Mouse (Mus musculus) kidney, postnatal 4 days (tissue): ENCODE results near the gene Cga.

Experiments used
- DNase-seq, 2 experiments: peaks; one replicate each; pipeline ENCODE4 v3.0.0; 2021; ENCODE audit warnings: mixed read lengths in 2 of 2

Cga gene

DNA sequence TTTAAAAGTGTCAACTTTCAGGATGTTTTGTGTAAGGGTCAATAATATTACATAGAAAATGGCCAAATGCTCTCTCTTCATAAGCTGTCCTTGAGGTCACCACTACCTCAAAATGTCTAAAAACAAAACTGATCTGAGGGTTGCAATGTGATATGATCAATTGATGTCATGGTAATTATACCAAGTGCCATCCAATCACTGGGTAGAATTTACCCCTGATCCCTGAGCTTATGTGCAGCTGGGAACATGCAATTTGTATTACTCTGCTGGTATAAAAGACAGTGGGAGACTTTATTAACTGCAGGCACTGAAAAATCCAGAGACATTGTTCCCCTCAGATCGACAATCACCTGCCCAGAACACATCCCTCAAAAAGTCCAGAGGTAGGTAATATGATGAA, at the start of gene Cga:
TSS of gene Cga (plus strand) at position 301 of the 400 bp plus-strand sequence.
- no peak for DNase-seq

DNA sequence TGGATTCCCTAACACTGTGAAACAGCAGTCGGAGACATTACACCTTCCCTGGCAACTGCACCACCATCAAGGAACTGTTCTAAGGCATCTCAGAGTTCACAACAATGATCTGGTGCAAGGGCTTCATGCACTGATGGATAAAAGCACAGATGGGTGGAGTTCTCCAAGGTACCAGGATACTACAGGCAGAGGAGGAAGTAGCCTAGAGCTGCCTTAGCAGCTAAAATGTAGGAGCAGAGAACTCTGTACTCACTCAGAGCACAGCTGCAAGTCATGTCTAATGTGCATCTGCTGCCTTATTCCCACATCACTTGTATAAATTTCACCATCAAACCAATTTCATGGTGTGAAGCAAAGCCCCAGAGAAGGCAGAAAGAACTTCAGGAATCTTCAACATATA, 49.7 kb upstream of the Cga start:
- DNase-seq, result no peak

DNA sequence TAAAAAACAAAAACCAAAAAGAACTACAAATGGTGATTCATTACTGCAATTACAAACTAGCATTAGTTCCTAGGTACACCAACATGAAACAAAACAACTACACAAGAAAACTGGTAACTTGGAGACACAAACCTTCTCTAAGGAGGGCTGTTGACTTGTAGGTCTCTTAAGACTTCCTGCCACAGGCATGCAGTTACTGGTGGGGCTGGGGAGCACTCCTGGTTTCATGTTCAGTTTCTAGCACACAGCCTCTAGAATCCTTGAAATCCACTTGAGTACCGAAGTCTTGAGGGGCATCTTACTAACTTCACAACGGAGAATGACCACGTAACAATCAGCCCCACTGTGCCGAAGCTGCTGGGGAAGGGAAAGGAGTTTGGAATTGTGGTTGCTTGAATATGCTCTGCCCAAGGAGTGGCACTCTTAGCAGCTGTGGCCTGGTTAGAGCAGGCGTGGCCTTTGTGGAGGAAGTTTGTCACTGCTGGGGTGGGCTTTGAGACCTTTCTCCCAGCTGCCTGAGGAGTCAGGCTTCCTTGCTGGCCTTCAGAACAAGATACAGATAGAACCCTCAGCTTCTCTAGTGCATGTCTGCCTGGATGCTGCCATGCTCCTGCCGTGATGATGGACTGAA, 45.8 kb upstream of the Cga start:
- DNase-seq, result no peak

DNA sequence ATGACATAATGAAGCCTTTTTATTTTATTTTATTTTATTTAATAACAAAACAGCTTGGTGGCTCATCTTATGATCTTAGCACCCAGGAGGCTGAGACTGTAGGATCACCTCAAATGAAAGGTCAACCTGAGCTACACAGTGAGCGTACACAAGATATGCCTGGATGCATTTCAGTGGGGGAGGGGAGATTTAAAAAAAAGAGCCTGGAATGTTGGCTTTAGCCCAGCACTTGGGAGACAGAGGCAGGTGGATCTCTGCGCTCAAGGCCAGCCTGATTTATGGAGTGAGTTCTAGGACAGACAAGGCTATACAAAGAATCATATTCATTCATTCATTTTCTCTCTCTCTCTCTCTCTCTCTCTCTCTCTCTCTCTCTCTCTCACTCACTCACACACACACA, 43.4 kb upstream of the Cga start:
- DNase-seq, result no peak

DNA sequence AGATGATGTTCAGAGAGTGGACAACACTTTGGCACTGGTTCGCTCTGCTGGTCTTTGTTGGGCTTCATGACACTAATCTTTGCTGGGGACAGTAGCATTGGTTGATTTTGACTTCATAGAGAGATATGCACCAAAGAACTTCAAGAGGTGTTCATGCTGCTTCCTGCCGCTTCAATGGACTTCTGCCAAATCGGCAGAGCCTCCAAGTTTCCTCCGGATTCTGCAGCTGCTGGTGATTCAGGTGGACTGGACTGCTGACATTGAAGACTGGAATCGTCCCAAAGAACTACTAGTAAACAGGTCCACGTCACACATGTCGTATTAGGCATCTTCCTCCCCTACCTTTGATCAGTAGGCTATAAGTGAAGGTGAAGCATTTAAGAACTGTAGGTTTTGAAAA, 41.5 kb upstream of the Cga start:
- peak in 1 of 2 experiments; percentile 21 for DNase-seq

DNA sequence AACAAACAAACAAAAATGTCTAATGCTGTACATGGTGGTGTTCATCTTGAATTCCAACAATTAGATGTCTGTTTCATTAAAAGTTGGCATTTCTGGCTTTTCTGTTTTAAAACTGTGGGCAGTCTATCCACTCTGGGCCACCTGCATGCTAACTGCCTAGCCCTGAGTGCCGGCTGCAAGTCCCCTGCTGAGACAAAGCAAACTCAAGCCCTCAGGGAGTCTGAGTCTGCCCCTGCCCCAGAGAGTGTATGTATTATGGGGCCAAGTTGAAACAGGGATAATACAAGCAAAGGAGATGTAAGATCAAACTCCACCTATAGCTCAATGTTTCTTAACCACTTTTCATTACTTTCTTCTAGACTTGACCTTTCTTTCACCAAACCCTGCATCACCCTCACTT, 37.6 kb upstream of the Cga start:
- no peak for DNase-seq

DNA sequence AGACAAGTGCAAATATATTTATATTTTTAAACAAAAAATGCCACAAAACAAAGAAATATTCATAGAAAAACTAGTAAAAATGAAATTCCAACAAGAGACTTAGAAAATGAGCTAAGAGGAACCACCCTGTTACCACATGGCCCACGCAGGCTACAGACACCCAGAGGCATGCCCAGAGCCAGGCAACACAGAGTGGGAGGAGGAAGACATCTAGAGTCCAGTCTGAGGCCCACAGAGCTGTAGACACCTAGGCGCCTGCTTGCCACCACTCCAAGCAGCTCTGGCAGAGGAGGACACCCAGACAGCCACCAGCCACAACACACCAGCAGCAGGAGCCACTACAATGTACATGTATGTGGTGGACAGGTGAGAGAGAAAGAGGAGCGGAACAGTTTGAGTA, 34.7 kb upstream of the Cga start:
- DNase-seq, result no peak

DNA sequence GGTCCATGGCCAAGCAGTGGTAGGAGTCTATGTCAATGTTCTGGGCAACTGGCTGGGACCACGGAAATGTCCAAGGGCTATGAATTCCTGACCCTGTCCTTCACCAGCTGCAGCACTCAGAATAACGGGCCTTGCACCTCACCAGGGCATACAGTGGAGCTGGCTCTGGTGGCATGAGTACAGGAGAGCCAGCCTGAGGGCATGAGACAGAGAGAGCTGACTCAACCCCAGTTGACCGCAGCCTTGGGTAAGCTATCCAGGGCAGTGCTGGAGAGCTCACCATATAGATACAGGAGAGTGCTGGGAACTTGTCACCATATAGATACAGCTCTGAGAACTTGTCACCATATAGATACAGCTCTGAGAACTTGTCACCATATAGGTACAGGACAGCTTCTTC, 34.2 kb upstream of the Cga start:
- DNase-seq, result no peak

DNA sequence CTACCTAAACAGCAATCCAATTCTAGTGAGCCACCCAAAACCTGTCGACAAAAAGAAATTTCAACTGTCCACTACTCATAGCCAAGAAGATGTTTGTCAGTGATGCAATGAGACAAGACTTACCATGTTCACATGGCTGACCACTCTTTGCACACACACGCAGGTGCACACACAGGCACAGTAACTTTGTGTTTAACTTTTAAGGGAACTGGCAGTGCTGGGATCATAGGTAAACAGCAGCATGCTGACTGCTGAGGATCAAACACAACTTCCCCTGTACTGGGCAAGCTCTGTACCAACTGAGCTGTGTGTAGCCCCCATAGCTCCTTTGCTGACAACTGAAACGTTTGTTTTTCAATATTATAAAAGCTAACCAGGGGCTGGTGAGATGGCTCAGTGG, 32.1 kb upstream of the Cga start:
- no peak for DNase-seq

DNA sequence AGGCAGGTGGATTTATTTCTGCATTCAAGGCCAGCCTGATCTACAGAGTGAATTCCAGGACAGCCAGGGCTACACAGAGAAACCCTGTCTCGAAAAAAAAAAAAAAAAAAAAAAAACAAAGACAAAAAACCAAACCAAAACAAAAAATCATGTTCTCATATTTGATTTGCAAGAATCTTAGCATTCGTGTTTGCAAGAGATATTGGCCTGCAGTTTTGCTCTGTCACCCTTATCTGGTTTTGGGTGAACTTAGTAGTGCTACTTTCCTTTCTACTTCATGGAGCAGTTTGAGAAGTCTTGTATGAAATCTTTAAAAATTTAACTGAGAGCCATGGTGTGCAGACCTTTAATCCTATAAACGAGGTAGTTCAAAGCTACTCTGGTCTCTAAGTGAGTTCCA, 23.8 kb upstream of the Cga start:
- no peak for DNase-seq

DNA sequence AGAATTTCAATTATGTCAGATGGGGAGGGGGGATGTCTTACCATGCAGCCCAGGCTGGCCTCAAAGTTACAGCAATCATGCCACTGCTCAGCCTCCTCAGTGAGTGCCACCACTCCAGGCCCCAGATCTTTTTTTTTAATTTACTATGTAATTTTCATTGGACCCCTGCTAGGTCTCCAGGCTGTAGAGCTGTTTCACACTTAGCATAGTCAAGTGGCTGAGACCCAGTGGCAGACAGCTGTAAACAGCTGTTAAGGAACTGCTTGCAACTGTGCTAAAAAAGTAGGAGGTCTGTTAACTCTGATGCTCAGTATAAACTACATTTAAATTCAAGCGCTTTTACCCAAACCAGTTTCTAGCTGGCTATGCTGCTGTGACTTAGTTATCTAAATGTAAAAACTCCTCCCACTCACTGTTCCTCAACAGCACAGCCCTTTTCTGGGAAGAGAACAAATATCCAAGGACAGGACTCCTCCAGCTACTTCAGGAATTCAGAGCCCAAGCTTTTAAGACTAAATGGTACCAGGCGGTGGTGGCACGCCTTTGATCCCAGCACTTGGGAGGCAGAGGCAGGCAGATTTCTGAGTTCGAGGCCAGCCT, 20.6 kb upstream of the Cga start:
- peak; percentile 16 to 41 for DNase-seq

DNA sequence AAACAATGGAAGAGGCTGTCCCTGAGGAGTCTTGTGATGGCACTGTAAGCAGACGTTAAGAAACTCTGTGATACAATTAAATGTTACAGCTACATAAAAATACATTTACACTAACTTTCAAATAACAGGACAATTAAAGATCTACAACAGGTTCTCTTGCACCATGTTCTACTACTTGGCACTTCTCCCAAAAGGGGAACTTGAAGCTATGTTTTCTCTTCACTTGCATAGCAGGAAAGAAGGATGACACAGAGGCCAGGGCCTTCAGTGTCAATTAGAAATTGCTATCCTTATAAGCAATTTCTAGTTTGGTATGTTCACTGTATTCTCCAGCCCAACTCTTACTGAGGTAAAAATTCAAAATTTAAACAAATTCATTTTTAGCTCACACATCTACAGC, 19.3 kb upstream of the Cga start:
- DNase-seq, result no peak

DNA sequence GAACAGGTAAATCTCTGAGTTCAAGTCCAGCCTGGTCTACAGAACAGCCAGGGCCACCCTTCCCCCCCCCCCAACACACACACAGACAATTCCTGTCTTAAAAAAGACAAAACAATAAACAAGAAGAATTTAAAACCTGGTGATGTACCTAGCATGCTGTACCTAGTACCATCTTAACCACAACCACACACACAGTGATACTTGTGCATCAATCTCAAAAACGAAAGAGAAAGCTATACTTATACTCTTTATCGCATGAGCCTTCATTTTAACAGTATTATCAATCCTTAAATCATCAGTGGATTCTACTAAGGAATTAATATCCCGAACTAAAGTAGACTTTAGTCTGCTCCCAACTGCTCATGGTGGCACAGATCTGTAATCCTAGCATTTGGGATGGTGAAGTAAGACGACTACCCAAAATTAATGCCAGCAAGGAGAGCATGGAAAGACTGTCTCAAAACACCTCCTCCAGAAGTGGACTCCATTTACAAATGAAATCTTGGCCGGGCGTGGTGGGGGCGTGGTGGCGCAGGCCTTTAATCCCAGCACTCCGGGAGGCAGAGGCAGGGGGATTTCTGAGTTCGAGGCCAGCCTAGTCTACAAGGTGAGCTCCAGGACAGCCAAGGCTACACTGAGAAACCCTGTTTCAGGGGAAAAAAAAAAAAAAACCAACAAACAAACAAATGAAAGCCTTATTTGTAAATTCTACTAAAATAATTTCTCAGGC, 12.5 kb upstream of the Cga start:
- no peak for DNase-seq

DNA sequence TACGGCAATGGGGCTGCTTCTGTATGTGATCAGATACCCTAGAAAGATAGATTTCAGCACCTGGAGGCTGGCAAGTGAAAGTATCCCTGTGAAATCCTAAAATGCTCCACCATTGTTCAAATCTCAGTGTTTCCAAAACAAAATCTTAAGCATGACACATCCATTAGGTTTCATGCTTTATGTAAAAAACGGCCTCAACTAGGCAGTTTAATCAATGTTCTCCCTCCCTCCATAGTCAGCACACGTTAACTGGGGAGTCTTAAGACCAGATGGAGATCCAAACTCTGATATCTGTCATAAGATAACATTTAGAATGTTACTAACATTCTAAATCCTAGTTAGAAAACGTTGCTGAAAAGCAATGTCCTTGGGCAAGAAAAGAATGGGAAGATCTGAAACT, 11.7 kb upstream of the Cga start:
- DNase-seq, result no peak

DNA sequence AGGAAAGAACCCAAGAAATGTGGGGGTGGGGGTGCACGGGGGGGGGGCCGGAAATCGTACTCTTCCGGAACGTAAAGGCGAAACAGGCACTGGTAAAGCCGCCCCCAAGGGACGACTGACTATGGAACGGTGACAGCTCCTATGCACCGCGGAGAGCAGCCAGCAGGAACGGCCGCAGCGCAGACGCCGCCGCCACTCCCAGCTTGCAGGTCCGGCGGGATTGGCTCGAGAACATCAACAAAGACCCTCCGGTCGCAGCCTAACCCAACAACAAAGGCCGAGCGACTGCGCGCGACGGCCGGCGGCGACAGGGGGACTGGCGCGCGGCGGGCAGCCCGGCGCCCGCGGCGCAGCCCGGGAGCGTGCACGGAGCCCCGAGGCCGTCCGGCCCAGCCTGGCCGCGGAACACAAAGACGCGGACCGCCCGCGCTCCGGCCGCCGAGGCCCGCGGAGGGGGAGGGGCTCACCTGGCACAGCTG, 11.2 kb upstream of the Cga start:
- DNase-seq, result peak; percentile 73 to 82

DNA sequence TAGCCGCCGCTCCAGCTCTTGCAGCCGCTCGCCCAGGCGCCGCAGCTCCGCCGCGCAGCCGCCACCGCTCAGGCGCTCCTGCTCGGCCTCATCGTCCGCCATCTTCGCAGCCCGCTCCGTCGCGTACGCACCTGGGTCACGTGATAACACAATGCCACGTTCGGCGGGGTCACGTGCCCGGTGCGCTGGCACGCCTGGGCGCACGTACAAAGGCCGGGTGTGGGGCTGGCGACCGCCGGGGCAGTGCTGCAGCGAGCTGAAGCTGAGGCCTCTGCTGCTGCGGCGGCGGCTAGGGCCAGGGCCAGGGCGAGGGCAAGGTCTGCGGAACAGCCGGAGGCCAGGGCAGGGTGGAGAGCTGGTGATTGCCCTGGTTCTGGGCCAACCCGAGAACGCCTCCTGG, 10.8 kb upstream of the Cga start, which contains the start of gene Zfp292:
TSS of gene Zfp292 (minus strand) at position 143 of the 400 bp plus-strand sequence.
- peak; percentile 93 to 97 for DNase-seq

DNA sequence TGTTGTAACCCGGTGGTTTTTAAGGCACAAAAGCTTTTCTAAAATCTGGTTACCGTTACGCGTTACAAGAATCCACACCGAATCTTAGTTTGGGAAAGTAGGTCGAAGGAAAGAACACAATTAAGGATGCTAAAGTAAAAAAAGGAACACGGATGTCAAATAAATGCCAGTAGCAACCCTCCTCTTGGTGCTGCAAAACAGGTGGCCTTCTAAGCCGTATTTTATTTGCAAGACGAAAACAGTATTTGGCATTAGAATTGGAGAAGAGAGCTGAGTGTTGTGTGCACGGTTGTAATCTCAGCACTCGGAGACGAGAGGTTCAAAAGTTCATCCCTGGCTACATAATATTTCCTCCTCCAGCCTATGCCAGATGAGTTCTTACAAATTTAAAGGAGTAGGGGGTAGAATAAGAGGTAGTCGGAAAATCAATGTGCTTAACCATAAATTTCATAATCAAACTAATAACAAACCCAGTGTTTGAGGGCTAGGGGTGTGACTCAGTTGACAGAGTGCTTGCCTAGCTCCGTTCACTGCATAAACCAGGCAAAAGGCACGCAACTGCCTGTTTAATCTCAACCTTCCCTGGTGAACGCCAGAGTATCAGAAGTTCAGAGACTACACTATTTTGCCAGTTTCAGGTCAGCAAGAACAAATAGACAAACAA, 10.1 kb upstream of the Cga start:
- DNase-seq, result no peak

DNA sequence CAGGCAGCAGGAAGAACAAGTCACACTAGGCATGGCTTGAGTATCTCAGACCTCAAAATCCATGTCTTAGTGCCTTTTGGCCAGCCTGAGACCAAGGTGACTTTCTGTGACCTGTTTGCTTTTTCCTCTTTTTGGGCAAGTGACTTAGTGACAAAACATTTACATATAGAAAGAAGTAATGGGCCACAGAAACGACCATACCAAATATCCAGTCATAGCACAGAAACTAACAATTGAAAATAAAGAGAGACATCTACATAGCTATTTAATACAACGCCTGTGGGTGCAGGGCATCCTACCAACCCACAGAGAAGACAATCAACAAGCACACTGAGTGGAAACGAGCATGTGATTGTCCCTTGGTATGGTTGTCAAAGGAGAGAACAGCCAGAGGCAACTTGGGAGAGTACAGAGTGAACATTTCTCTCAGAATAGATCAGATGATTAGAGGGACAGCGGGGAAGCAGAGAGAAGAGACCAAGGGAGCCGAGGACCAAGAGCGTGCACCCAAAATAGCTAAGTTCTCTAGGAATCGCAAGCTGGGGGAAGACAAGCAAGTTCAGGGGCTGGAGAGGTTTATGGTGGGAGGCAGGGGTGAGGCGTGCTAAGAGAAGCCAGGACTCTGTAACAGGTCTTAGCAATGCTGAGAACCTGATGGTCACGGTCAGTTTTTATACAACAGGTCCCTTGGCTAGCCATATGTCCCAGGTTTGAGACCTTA, 7.8 kb upstream of the Cga start:
- DNase-seq, result no peak

DNA sequence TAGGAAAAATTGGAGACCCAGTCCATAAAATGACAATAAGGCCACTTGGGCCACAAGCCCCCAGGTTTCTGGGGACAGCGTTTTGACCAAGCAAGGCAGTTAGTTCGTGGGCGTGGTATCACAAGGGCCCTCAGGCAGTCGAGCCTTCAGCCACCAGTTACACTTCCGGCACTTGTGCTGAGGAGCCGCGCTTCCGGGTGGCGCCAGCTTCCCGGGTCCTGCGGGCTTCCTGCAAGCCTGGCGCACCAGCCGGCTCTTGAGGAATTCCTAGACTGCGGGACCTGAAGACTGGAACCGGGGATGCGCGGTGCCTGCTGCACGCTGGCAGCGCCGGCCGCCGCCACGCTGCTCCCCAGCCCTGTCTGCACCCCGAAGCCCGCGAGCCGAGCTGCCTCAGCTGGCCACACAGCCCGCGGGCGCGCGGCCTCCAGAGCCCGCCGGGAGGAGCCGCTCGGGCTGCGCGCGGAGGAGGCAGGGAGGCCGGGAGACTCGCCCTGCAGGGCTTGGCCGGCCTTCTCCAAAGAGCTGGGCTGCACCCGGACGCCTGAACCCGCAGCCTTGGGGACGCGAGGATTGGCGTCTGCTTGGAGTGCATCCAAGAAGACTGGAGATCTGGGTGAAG, 7.0 kb upstream of the Cga start:
- peak; percentile 85 to 92 for DNase-seq

DNA sequence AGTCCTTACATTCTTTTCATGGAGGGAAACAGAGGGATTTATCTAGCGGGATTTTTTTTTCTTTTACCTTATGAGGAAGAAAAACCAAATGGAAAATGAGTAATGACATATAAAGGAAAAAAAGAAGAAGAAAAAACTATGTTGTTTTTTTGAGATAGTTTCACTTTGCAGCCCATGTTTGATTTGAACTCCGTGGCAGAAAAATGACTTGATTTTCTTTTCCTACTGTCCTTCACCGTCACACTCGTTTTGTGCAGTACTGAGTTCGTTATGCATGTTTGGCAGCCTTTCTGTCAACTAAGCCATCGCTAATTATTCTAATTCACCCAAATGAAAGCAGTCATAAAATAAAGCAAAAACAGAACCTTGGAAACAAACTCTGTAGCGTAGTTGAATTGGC, 6.3 kb upstream of the Cga start:
- DNase-seq, result no peak

DNA sequence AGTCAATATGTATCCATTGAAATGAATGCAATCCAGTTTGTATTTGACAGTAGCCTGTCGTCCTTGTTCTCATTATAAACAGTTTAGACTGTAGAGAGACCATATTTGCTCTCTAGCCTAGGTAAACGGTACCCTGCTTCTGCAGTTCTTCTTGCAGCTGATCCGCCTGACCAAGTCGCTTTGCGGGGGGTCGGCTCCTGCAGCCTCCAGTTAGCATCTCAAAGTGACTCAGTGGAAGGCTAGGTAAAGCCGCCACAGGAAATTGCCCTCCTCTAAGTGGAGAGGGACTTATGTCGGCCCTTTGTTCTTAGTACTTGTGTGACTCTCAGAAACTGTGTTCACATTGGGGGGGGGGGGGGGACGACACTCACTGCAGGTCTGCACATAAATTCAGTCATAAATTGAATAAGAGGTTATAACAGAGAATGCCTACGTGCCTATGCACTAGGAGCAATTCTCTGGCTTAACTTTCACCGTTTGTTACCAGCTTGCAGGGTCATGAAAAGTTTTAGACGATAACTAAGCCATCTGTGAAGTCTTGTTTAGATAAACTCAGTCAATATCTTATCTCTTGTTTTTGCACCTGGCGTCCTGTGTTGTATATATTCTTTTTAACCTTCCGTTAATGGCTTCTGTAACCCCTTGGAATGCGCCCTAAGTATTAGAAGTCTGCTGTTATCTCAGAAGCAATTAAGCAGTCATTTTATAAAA, 4.3 kb upstream of the Cga start:
- peak; percentile 10 to 13 for DNase-seq

DNA sequence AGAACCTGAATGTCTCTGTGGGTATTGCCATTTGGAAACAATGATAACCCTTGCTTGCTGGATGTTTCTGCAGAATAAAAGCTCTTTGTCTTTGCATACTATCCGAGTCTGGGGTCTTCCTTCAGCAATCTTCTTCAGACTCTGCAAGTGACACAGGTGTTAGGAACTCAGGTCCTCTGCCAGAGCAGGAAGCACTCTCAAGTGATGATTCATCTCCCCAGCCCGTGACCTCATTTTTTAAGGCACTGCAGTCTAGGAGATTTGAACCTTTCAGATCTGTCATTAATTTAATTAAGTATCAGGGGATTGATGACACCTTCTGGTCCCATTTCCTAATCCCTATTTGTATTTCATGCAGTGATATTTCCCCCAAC, 3.8 kb upstream of the Cga start:
- no peak for DNase-seq
